Mouse (Mus musculus): Measurements from ENCODE around the gene Grk2.
A peak's percentile ranks its signal among the peaks of the same experiment; 100 is the strongest.
"Not testable (repeated sequence)": the region's sequence is repeated elsewhere in the genome, so short reads cannot be mapped to it uniquely, and the experiment has no call there.

Gene Grk2

DNA sequence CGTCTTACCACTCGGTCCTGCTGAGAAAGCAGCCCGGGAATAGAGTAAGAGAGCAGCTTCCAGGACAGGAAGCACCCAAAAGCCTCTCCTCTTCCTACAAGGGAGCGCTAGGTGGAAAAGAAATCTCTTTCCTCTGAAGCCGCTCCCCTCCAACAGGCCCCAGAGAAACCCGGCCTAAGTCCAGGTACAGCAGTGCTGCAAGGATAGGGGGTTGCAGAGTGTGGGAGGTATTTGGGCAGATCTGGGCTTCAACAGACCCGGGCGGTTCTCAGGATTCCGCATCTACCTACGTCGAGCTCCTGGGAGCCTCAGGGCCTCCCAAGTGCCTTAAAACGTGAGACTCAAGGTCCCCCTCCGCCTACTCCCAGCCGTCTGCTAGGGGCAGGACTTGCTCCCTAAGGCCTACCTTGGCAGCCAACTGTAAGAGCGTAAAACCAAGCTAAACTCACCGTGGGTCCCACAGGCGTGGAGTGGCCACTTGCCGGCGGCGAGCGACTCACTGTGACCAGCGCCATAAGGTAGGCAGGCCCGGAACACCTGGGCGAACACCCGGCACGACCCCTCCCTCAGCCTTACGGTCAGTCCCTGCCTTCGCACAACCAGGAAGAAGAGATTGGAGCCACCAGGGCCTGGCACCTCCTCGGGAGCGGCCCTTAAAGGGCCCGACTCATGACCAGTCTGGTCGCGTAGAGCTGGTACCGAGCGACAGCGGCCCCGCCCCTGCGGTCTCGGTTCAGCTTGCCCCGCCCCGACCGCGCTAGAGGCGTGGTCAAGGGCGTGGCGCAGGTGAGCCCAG is 37.3 kb downstream of the Grk2 start, which contains the start of gene Ssh3:
Gene Ssh3 (minus strand): TSS at position 615 of the 796 bp plus-strand sequence.
- DNase-seq (ENCODE audit: low spot score): no peak

DNA sequence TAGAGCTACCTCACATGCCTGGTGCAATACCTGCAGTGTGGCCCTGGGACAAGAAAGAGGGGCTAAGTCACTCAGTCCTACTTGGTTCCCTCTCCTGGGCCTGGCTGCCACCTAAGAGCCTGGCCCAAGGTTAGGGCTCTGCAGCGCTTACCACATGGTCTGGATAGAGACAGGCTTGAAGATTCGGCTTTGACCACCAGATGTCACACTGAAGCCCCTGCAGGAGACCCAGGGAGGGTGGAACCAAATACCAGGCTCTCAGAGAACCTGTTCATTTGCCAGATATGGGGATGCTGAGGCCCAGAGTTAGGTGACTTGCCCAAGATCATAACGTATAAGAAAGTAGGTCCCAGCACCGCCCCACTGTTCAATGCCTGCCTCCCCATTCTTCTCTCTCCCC is 40.1 kb downstream of the Grk2 start:
- DNase-seq (ENCODE audit: low spot score): no peak

DNA sequence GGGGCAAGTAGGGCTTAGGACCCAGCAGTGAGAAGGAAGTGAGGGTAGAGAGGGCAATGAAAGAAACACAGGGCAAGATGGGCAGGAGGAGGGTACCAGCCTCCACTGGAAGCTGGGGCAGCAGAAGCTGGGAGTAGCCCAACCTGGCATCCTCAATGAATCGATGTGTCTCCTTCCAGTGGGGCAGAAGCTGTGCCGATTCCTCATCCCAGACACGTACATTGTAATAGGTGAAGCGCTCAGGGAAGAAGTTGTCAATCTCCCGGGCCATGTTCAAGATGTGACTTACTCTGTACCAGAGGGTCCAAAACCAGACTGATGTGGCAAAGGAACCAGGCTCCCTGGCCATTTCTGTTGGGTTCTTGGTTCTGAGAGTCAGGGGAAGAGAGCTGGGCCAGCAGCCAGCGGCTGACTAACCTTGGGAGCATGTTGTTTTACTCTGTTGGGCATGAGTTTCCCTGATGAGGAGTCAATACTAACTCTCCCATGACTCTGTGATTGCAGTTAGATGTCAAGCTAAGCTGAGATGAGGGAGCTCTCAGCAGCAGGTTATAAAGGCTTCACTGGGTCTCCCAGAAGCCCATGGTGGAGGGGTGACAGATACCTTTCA is 41.7 kb downstream of the Grk2 start:
- no peak for DNase-seq (ENCODE audit: low spot score)

DNA sequence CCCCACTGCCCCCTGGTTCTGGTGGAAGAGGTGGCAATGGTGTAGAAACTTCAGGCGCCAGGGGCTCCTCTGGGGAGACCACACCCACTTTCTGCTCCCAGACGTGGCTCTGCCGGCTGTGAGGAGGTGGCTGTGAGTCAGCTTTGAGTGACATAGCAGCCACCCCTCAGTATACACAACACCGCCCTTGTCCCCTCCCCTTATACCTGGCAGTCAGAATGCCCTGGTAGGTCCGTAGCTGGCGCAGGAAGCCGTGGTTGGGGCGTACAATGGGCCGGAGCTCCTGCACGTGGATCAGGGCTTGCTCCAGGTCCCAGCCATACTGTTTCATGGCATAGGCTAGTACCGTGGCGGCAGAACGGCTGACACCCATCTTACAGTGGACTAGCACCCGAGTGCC is 42.3 kb downstream of the Grk2 start:
- no peak for DNase-seq (ENCODE audit: low spot score)

DNA sequence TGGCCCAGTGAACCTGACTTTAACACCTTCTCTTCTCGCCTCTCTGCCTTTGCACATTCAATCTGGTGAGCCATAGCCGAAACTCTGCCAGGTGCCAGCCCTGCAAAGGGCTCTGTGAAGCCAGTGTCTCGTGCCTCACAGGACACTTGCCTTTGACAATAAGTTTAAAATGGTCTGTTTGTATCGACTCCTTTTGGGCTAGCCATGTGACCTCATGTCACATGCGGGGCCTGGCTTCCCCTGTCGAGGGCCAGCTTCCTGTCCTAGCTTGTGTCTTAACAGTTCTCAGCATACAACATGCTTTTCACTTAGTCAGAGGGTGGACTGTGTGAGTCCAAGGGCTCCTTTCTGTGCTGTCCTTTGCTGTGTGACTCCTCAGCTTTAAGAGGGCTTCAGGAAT is 43.3 kb downstream of the Grk2 start:
- no peak for DNase-seq (ENCODE audit: low spot score)

DNA sequence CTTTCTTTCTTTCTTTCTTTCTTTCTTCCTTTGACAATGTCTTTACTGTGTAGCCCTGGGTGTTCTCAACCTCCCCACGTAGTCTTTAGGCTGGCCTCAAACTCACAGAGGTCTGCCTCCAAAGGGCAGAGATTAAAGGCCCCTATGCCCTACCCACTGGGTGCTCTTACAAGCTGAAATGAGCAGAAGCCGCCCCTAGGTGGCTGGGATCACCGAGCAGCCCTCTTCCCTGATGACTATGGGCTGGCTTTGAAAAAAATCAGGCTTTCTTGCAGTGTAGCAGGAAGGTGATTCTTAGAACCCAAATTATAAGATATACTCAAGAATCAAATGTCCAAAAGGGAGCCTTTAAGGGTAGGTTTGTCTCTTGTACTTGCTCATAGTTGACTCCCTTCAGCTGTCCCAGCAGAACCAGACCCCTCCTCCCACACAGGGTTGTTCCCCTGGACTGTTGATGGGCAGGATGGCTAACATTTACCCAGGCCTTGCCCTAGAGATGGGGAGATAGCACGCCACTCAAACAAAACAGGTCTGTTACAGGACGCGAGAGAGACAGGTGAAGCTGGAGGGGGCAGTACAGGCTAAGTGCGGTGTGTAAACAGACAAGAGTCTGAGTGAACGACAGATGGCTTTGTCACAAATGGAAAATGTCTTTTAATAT is 44.9 kb downstream of the Grk2 start:
- no peak for DNase-seq (ENCODE audit: low spot score)

DNA sequence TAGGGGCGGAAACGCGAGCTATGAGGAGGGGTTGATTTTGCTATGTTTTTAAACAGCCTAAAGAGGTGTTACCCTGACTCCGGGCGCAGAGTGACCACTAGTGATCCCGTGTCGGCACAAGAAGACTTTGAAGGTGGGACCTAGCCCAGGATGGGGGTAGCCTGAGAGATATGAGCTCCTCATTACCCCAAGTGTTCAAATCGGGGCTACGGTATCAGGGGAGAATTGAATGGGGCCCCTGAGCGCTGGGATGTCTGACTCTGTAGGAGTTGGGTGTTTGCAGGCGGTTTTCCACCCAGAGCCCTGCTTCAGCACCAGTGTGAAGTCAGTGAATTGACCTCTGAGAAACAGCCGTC is 48.1 kb downstream of the Grk2 start:
- no peak for DNase-seq (ENCODE audit: low spot score)

DNA sequence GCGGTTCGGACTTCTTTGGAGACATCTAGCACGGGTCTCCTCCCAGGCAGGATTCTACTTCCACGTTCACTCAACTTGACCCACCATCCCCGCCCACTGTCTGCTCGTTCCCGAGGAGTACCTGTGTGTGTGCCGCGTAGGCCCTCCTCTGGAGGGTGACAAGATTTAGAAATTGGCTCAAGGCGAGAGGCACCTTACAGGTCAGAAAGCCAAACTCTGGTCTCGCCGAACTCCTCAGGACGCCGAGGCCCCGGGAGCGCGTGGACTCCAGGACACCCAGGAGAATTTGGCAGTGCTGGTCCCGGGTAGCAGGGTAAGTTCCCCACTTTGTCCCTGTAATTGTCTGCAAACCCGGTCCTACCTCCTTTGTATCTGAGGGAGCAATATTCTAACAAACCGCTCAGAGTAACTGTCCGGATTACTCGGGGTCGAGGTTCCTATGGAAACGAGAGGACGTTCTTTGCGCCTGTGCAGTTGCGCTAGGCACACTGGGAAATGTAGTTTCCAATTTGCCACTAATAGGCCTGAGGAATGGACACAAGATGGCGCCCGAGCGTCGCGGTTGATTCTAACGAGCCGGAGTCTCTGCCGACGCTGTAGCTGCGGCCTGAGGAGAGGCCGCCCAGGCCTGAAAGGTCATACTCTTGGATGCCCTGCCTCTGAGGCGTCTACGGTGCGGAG is 48.7 kb downstream of the Grk2 start:
- DNase-seq (ENCODE audit: low spot score): peak; percentile 75

DNA sequence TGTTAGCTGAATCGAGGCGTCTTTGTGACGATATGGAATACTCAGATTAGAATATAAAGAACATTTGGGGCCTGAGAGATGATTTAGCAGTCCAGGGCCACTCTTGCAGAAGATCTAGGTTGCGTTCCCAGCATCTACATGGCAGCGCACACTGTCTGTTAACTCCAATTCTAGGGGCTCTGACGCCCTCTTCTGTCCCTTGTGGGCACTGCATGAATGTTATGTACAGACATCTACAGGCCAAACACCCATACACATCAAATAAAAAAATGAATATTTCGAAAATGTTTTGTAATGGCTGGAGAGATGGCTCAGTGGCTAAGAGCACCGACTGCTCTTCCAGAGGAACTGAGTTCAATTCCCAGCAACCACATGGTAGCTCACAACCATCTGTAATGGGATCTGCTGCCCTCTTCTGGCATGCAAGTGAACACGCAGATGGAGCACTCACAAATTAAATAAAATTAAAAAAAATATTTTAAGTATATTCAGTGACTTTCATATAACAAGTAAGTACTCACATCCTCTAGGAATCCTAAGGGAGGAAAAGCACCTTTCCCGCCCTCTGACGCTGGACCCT is 50.3 kb downstream of the Grk2 start:
- DNase-seq (ENCODE audit: low spot score): no peak

DNA sequence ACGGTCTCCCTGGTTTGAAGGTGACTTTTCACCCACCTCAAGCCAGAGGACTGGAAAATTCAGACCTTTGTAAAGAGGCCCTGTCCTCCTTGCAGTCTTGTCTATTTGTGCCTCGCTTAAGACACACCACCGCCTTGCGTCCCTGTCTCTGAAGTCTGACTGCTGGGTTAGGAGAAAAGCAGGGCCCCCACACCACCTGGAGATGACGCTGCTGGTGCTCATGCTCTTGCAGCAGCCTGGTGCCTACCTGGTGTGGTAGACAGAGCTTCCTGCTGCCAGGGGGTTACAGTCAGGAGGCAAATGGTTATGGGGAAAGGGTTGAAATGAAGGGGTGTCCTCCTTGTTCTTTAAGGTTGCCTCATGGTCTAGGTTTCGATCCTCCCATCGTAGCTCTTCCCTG is 51.8 kb downstream of the Grk2 start:
- DNase-seq (ENCODE audit: low spot score): no peak

DNA sequence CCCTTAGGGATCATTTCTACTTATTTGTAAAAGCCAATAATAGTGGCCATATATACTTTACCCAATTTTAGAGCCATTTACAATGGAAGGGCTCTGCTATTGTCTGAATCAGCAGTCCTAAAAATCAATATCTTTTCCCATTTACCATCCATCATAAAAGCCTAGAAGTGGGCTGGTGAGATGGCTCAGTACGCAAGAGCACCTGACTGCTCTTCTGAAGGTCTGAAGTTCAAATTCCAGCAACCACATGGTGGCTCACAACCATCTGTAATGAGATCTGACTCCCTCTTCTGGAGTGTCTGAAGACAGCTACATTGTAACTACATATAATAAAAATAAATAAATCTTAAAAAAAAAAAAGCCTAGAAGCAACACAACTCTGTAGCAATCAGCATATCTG is 57.3 kb downstream of the Grk2 start:
- DNase-seq (ENCODE audit: low spot score): not testable (repeated sequence)

DNA sequence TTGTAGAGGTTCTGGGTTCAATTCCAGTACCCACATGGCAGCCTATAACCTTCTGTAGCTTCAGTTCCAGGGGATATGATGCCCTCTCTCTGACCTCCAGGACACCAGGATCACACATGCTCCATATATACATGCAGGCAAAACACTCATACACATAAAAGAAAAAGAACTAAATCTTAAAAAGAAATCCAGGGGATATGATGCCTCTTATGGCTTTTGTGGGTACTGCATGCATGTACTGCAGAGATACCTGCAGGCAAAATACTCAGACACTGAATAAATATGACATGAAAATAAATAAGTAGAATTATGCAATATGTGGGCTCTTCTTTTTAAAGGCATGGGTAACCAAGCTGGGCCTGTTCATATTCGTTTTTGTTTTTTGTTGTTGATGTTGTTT is 59.0 kb downstream of the Grk2 start:
- no peak for DNase-seq (ENCODE audit: low spot score)

DNA sequence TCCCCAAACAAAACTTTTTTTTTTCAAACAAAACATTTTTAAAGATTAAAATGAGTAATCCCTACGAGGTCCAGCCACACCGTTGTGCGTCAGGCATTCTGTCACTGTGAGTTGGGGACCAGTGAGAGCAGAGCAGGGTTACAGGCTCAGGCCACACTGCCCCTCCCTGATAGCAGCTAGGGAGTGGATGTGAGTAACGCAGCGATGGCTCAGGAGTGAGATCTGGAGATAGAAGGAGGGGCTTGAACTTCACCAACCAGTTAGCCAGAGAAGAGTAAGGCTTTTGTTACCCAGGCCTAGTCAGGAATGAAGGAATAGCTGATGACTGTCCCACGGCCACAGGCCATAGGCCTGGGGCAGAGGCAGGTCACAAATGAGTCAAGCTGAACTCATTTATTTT is 61.2 kb downstream of the Grk2 start:
- no peak for DNase-seq (ENCODE audit: low spot score)

DNA sequence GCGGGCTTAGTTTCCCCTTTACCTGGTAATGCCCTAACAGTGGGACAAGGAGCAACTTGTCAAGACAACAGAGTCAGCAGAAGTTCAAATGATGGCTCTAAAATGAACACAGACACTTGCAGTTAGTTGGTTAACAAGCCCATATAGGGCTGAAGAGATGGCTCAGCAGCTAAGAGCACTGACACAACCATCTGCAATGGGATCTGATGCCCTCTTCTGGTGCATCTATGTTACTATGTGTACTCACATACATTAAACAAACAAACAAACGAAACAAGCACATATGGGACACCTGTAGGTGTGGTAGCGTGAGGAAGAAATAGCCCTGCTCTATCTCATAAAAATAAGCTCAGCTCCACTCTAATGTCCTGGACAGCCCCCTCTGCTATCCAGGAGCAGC is 63.6 kb downstream of the Grk2 start:
- DNase-seq (ENCODE audit: low spot score): no peak

DNA sequence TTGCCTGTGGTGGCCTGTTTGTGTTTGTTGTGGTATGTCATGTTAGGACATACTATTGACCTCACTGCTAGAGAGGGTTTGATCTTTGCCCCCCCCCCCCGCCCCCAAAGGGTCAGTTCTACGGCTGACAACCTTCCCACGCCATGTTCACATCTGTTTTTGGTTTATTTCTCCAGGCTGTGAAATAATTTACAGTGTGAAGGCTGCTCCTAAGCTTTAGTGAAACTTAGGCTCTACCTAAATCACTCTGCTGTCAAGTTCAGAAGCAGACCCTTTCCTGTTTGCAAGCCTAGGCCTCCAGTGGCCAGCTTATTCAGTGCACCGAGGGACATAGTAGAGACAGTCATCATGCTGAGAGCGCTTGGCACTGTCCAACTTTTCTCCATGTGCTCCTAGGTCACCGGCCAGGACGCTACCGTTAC is 65.8 kb downstream of the Grk2 start:
- DNase-seq (ENCODE audit: low spot score): no peak
